Mouse (Mus musculus) heart, embryonic 13.5 days (tissue): Measurements from ENCODE around the gene Rasgef1c. TPM values are rescaled to one million over a fixed set of nuclear protein-coding genes. Genes with fewer than 3 reads are reported as not detected.

ENCODE experiments used
- ATAC-seq: fragments of 200-750 bp; cut with Nextera tagmentation; 2 replicates; pipeline ENCODE4 v1.8.0; 2017; ENCODE audit warnings: moderate TSS enrichment; ENCODE audit not compliant: insufficient number of reproducible peaks, low FRiP score, low TSS enrichment; ENCODE audit errors: extremely low read depth
- H3K27ac ChIP-seq: fragments of 300-500 bp; sonication (generic); replicated peaks from 2 replicates; pipeline ENCODE4 v1.5.1; 2015; ENCODE audit warnings: moderate library complexity, mild to moderate bottlenecking, inconsistent platforms
- H3K27me3 ChIP-seq: fragments of 300-500 bp; sonication (generic); replicated peaks from 2 replicates; pipeline ENCODE4 v1.6.1; 2015; ENCODE audit warnings: mild to moderate bottlenecking, inconsistent platforms
- H3K36me3 ChIP-seq: fragments of 300-500 bp; sonication (generic); 2 replicates; pipeline ENCODE4 v1.6.1; 2015; ENCODE audit warnings: mild to moderate bottlenecking, inconsistent platforms
- H3K4me1 ChIP-seq: fragments of 300-500 bp; sonication (generic); 2 replicates; pipeline ENCODE4 v1.6.1; 2015; ENCODE audit warnings: inconsistent platforms
- H3K4me2 ChIP-seq: fragments of 300-500 bp; sonication (generic); 2 replicates; pipeline ENCODE4 v1.6.1; 2015; ENCODE audit warnings: inconsistent platforms, mild to moderate bottlenecking, moderate library complexity
- H3K4me3 ChIP-seq: fragments of 300-500 bp; sonication (generic); 2 replicates; pipeline ENCODE4 v1.5.1; 2015; ENCODE audit warnings: moderate library complexity, mild to moderate bottlenecking, inconsistent platforms
- H3K9ac ChIP-seq: fragments of 300-500 bp; sonication (generic); 2 replicates; pipeline ENCODE4 v1.6.1; 2015; ENCODE audit warnings: inconsistent platforms, mild to moderate bottlenecking, moderate library complexity
- H3K9me3 ChIP-seq: fragments of 300-500 bp; sonication (generic); 2 replicates; pipeline ENCODE4 v1.6.1; 2016; ENCODE audit warnings: inconsistent platforms
- WGBS: fragments of 180-500 bp; shearing (Covaris S2); methylation state at CpG from one replicate; pipeline ENCODE4 v1.1.7; 2015; ENCODE audit warnings: mixed read lengths; 5-methylcytosine and 5-hydroxymethylcytosine counted together
- polyA plus RNA-seq: library from polyadenylated mRNA; unstranded; fragments of >200 nt; fragmentation: Nextera tagmentation; extraction: Ambion mirVana; gene quantifications from 2 replicates; pipeline ENCODE4 v1.2.1, GENCODE M21; 2015

Rasgef1c gene
- polyA plus RNA-seq, 1 experiment from 2014 or later, result not detected

- H3K4me2 ChIP-seq, result no peak overlapping the region
- no peaks in the 10 kb centered on the region for H3K9me3 ChIP-seq
- WGBS, result 85% methylated on average over 4 of the region's 4 CpGs
- no peak overlapping the region for H3K27ac ChIP-seq
- no peak overlapping the region for H3K9ac ChIP-seq
- no peak overlapping the region for H3K4me3 ChIP-seq
- peaks cover 3% of the 10 kb centered on the region; the same call in 1 of the 2 replicates for H3K27me3 ChIP-seq
- peaks cover 11% of the 10 kb centered on the region for H3K4me1 ChIP-seq
- no peak for ATAC-seq
- H3K36me3 ChIP-seq, result no peaks in the 10 kb centered on the region
Observed at GRCm38 (mm10) chr11:49945726-49946125, 44.1 kb downstream of the Rasgef1c start.

- H3K4me1 ChIP-seq, result peaks cover 9% of the 10 kb centered on the region
- no peak overlapping the region for H3K9ac ChIP-seq
- 37% methylated on average over 5 of the region's 5 CpGs for WGBS
- H3K27ac ChIP-seq, result no peak overlapping the region
- H3K4me2 ChIP-seq, result no peak overlapping the region
- H3K36me3 ChIP-seq, result no peaks in the 10 kb centered on the region
- ATAC-seq, result no peak
- no peaks in the 10 kb centered on the region for H3K9me3 ChIP-seq
- peaks cover 29% of the 10 kb centered on the region for H3K27me3 ChIP-seq
- no peak overlapping the region for H3K4me3 ChIP-seq
Observed at GRCm38 (mm10) chr11:49949839-49950238, 48.2 kb downstream of the Rasgef1c start.

GRCm38 (mm10) chr11:49953616-49954015, 52.0 kb downstream of the Rasgef1c start:
- Histone ChIP-seq H3K27ac (no peak overlapping the region), H3K4me1 (peaks cover 9% of the 10 kb centered on the region), H3K27me3 (peaks cover 61% of the 10 kb centered on the region), H3K9ac (no peak overlapping the region), H3K36me3 (no peaks in the 10 kb centered on the region), H3K9me3 (no peaks in the 10 kb centered on the region), H3K4me2 (no peak overlapping the region), H3K4me3 (no peak overlapping the region)
- 87% methylated on average over 6 of the region's 6 CpGs for WGBS
- no peak for ATAC-seq

DNA sequence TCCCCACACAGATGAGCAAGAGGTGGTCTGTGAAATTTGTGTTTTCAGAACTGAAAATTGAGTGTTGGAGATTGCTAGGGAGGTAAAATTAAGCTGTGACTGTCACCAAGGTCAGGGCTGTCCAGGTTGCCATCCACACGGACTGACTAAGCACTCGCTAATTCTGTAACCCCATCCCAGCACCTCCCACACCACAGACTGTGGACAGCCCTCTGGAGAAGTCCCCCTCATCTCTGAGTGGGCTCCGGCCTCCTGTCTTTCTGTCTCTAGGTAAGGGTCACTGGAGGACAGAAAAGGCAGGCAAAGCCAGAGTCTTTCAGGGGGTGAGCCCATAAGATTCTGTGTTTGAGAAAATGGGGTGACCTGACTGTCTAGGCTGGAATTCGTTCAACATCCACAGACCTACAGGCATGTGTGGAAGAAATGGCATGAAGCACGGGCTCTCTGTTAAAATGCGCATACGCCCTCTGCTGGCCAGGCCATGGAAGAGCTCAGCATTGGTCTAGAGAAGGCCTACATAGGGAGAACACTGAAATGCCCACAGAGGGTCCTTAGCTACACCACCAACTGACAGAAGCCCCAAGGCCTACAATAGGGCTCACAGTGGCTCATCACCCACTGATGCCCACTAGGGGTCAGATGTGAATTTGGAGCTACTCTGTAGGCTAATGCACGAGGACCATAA, 54.1 kb downstream of the Rasgef1c start:
- Histone ChIP-seq H3K4me3 (no peak overlapping the region), H3K36me3 (no peaks in the 10 kb centered on the region), H3K27ac (no peak overlapping the region), H3K9me3 (no peaks in the 10 kb centered on the region), H3K4me2 (no peak overlapping the region), H3K4me1 (0 out of 2 replicates have a peak, but pooled peaks cover 4% of the 10 kb centered on the region), H3K9ac (no peak overlapping the region), H3K27me3 (peaks cover 82% of the 10 kb centered on the region)
- no peak for ATAC-seq
- WGBS, result 20% methylated on average over 8 of the region's 8 CpGs

- ATAC-seq, result no peak
- H3K36me3 ChIP-seq, result no peaks in the 10 kb centered on the region
- H3K27ac ChIP-seq, result no peak overlapping the region
- no peak overlapping the region for H3K4me3 ChIP-seq
- H3K27me3 ChIP-seq, result peaks cover 83% of the 10 kb centered on the region
- H3K9ac ChIP-seq, result no peak overlapping the region
- 71% methylated on average over 10 of the region's 10 CpGs for WGBS
- no peak overlapping the region for H3K4me2 ChIP-seq
- no peaks in the 10 kb centered on the region for H3K9me3 ChIP-seq
- peaks cover 4% of the 10 kb centered on the region for H3K4me1 ChIP-seq
Observed at GRCm38 (mm10) chr11:49958017-49958416, 56.4 kb downstream of the Rasgef1c start.

DNA sequence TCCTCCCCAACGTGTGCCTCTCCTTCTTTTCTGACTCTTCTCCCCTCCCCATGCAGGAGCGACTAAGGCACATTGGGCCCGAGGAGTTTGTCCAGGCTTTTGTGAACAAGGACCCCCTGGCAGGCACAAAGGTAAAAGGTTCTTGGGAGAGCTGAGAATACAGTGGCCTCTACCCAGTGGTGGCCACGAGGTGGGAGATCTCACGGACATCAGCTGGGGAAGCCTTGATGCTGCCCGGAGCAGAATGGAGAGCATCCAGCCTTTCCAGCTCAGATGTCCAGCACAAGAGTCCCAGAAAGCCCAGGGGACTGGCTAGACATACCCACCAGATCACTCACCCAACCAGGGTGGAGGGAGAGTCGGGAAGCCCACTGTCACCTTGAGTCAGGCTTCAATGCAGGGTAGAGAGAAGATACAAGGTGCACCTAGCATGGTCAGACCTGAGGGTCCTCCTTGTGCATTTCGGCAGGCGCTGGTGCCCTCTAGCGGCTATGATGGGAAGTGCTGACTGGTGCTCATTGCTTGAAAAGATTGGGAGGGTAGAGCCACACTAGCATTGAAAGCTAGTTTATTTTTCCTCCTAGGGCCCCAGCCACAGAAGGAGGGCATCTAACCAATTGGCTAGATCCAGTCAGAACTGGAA, 59.6 kb downstream of the Rasgef1c start:
- Histone ChIP-seq H3K27ac (no peak overlapping the region), H3K4me1 (peaks cover 12% of the 10 kb centered on the region), H3K9me3 (no peaks in the 10 kb centered on the region), H3K27me3 (peaks cover 61% of the 10 kb centered on the region), H3K4me3 (no peak overlapping the region), H3K36me3 (no peaks in the 10 kb centered on the region), H3K9ac (no peak overlapping the region), H3K4me2 (no peak overlapping the region)
- 33% methylated on average over 10 of the region's 10 CpGs for WGBS
- ATAC-seq, result no peak

- WGBS, result 49% methylated on average over 3 of the region's 3 CpGs
- no peak overlapping the region for H3K4me2 ChIP-seq
- H3K9ac ChIP-seq, result no peak overlapping the region
- no peaks in the 10 kb centered on the region for H3K9me3 ChIP-seq
- peaks cover 22% of the 10 kb centered on the region for H3K4me1 ChIP-seq
- peaks cover 20% of the 10 kb centered on the region for H3K27me3 ChIP-seq
- H3K36me3 ChIP-seq, result no peaks in the 10 kb centered on the region
- no peak overlapping the region for H3K4me3 ChIP-seq
- H3K27ac ChIP-seq, result no peak overlapping the region
- no peak for ATAC-seq
Observed at GRCm38 (mm10) chr11:49965320-49965719, 63.7 kb downstream of the Rasgef1c start.

DNA sequence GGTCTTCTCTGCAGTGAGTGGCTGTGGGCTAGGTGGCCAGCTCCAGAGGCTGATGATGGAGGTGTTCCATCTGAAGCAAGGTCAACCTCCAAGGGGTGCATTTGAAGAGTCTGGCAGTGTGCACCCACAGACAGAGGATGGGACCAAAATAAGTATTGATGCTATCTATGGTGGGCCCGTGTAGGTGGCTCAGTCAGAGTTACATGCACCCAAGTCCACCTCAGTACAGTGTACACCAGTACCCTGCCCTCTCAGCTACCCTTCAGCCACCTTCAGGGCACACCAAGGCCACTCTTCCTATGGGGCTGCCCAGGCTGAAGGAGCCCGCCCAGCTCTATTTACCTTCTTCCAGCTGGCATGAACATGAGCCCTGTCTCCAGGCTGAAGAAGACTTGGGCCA, 68.1 kb downstream of the Rasgef1c start:
- 78% methylated on average over 2 of the region's 2 CpGs for WGBS
- peaks cover 10% of the 10 kb centered on the region for H3K4me1 ChIP-seq
- no peak for ATAC-seq
- H3K9me3 ChIP-seq, result no peaks in the 10 kb centered on the region
- no peaks in the 10 kb centered on the region for H3K27me3 ChIP-seq
- no peak overlapping the region for H3K9ac ChIP-seq
- no peak overlapping the region for H3K4me3 ChIP-seq
- no peak overlapping the region for H3K4me2 ChIP-seq
- H3K36me3 ChIP-seq, result no peaks in the 10 kb centered on the region
- no peak overlapping the region for H3K27ac ChIP-seq

- no peaks in the 10 kb centered on the region for H3K9me3 ChIP-seq
- H3K4me3 ChIP-seq, result no peak overlapping the region
- no peak overlapping the region for H3K9ac ChIP-seq
- H3K27me3 ChIP-seq, result no peaks in the 10 kb centered on the region
- ATAC-seq, result no peak
- WGBS, result 68% methylated on average over 10 of the region's 10 CpGs
- H3K4me2 ChIP-seq, result no peak overlapping the region
- no peak overlapping the region for H3K27ac ChIP-seq
- H3K4me1 ChIP-seq, result no peaks in the 10 kb centered on the region
- no peaks in the 10 kb centered on the region for H3K36me3 ChIP-seq
Observed at GRCm38 (mm10) chr11:49973657-49974340, 72.2 kb downstream of the Rasgef1c start.

- no peaks in the 10 kb centered on the region for H3K9me3 ChIP-seq
- no peak overlapping the region for H3K4me2 ChIP-seq
- H3K4me1 ChIP-seq, result no peaks in the 10 kb centered on the region
- H3K9ac ChIP-seq, result no peak overlapping the region
- H3K27me3 ChIP-seq, result no peaks in the 10 kb centered on the region
- no peak overlapping the region for H3K4me3 ChIP-seq
- 63% methylated on average over 1 of the region's 1 CpGs for WGBS
- no peak for ATAC-seq
- no peaks in the 10 kb centered on the region for H3K36me3 ChIP-seq
- H3K27ac ChIP-seq, result no peak overlapping the region
Observed at GRCm38 (mm10) chr11:49974675-49975074, 73.0 kb downstream of the Rasgef1c start.

GRCm38 (mm10) chr11:49977963-49978568, 76.4 kb downstream of the Rasgef1c start:
- H3K9ac ChIP-seq, result no peak overlapping the region
- WGBS, result 83% methylated on average over 10 of the region's 10 CpGs
- no peak for ATAC-seq
- H3K36me3 ChIP-seq, result no peaks in the 10 kb centered on the region
- H3K27ac ChIP-seq, result no peak overlapping the region
- no peaks in the 10 kb centered on the region for H3K9me3 ChIP-seq
- no peak overlapping the region for H3K4me2 ChIP-seq
- no peak overlapping the region for H3K4me3 ChIP-seq
- peaks cover 19% of the 10 kb centered on the region for H3K4me1 ChIP-seq
- no peaks in the 10 kb centered on the region for H3K27me3 ChIP-seq
